Mouse (Mus musculus): ENCODE data around the gene Ccdc32. TPM values are rescaled to one million over a fixed set of nuclear protein-coding genes. Genes with fewer than 3 reads are reported as not detected.
A peak's percentile ranks its signal among the peaks of the same experiment; 100 is the strongest.

Ccdc32 gene
- polyA plus RNA-seq, 1 experiment from 2014 or later = 17.9 TPM

DNA sequence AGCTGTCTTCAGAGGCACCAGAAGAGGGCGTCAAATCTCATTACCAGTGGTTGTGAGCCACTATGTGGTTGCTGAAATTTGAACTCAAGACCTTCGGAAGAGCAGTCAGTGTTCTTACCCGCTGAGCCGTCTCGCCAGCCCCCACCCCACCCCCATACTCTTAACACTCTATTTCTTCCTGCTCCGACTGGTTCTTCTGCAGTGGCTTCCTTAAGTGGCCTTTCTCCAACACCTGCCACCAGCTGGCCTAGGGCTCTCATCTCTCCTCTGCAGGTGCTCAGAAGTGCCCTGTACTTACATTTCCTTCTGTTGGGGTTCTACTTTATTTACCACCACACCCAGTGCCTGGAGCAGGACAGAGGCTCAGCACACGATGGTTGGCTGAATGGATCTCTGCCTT, 14.2 kb downstream of the Ccdc32 start:
- Histone ChIP-seq H3K27me3 (ENCODE audit: control insufficient read depth, insufficient read depth, low read length) (no peaks in the 10 kb centered on the region), H3K36me3 (ENCODE audit: control insufficient read depth, insufficient read depth, low read length) (peaks cover 23% of the 10 kb centered on the region), H3K4me3 (ENCODE audit: control insufficient read depth in 1 of 2, insufficient read depth in 1 of 2, low read depth in 1 of 2, low read length in 2 of 2) (no peak overlapping the region), H3K9ac (ENCODE audit: low read length) (no peak overlapping the region), H3K27ac (replicated peaks in 1 of 2; ENCODE audit: control insufficient read depth in 1 of 2, insufficient read depth in 1 of 2, low read depth in 2 of 2, low read length in 2 of 2) (peak overlapping the region in 1 of 2 experiments; percentile 65; a peak in 1 of 4 replicates), H3K9me3 (ENCODE audit: control insufficient read depth, low read length) (0 out of 2 replicates have a peak, but pooled peaks cover 3% of the 10 kb centered on the region), H3K4me2 (ENCODE audit: low read length) (no peak overlapping the region), H3K4me1 (ENCODE audit: control insufficient read depth in 2 of 2, insufficient read depth in 2 of 2, low read length in 2 of 2) (peaks cover 9 to 20% of the 10 kb centered on the region in 2 experiments)
- ATAC-seq (ENCODE audit: insufficient number of reproducible peaks, insufficient read depth, low FRiP score, low read depth) = no peak
- 65% methylated on average over 7 of the region's 7 CpGs for WGBS

DNA sequence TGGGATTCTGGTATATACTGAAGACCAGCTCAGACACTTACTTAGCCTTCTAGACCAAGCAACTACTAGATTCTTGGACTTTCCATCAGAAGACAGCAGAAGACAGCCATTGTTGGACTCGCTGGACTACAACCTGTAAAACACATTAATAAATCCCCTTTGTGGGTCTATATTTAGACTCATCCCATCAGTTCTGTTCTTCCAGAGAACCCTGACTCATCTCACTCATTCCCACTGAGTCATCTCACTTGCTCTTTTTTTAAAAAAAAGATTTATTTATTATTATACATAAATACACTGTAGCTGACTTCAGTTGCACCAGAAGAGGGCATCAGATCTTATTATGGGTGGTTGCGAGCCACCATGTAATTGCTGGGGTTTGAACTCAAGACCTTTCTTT, 19.8 kb downstream of the Ccdc32 start:
- ATAC-seq (ENCODE audit: insufficient number of reproducible peaks, insufficient read depth, low FRiP score, low read depth) = no peak
- WGBS = 86% methylated on average over 2 of the region's 2 CpGs

DNA sequence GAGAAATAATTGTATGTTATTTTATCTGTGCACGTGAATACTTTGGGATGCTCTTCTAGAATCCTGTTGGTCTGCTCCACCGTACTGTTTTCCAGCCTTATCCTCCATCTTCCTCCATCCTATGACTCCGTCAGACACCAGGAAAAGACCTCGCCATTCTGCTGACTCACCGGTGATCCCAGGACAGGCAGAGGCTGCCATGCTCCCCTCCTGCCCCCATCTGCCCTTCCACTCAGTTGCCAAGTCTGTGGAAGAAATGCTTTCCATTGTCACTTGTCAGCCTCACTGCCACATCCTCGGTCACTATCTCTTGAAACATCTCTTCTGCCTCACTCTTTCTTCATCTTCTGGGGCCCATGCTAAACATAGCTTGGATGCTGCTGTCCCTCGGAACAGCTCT, 22.3 kb downstream of the Ccdc32 start:
- 69% methylated on average over 7 of the region's 7 CpGs for WGBS
- H3K4me3 ChIP-seq (ENCODE audit: control insufficient read depth in 1 of 2, insufficient read depth in 1 of 2, low read depth in 1 of 2, low read length in 2 of 2) = no peak overlapping the region
- H3K36me3 ChIP-seq (ENCODE audit: control insufficient read depth, insufficient read depth, low read length) = no peaks in the 10 kb centered on the region
- no peaks in the 10 kb centered on the region for H3K9me3 ChIP-seq (ENCODE audit: control insufficient read depth, low read length)
- no peak overlapping the region for H3K27ac ChIP-seq (replicated peaks in 1 of 2; ENCODE audit: control insufficient read depth in 1 of 2, insufficient read depth in 1 of 2, low read depth in 2 of 2, low read length in 2 of 2)
- H3K9ac ChIP-seq (ENCODE audit: low read length) = no peak overlapping the region
- ATAC-seq (ENCODE audit: insufficient number of reproducible peaks, insufficient read depth, low FRiP score, low read depth) = no peak
- no peaks in the 10 kb centered on the region for H3K27me3 ChIP-seq (ENCODE audit: control insufficient read depth, insufficient read depth, low read length)
- H3K4me2 ChIP-seq (ENCODE audit: low read length) = no peak overlapping the region
- H3K4me1 ChIP-seq (ENCODE audit: control insufficient read depth in 2 of 2, insufficient read depth in 2 of 2, low read length in 2 of 2) = no peaks in the 10 kb centered on the region

More for the DNA sequence above, 19.8 kb downstream of the Ccdc32 start:
- no peaks in the 10 kb centered on the region for H3K9me3 ChIP-seq (ENCODE audit: control insufficient read depth, low read length)
- H3K4me2 ChIP-seq (ENCODE audit: low read length) = no peak overlapping the region
- no peaks in the 10 kb centered on the region for H3K36me3 ChIP-seq (ENCODE audit: control insufficient read depth, insufficient read depth, low read length)
- no peak overlapping the region for H3K4me3 ChIP-seq (ENCODE audit: control insufficient read depth in 1 of 2, insufficient read depth in 1 of 2, low read depth in 1 of 2, low read length in 2 of 2)
- no peak overlapping the region for H3K27ac ChIP-seq (replicated peaks in 1 of 2; ENCODE audit: control insufficient read depth in 1 of 2, insufficient read depth in 1 of 2, low read depth in 2 of 2, low read length in 2 of 2)
- H3K9ac ChIP-seq (ENCODE audit: low read length) = no peak overlapping the region
- H3K4me1 ChIP-seq (ENCODE audit: control insufficient read depth in 2 of 2, insufficient read depth in 2 of 2, low read length in 2 of 2) = no peaks in the 10 kb centered on the region
- no peaks in the 10 kb centered on the region for H3K27me3 ChIP-seq (ENCODE audit: control insufficient read depth, insufficient read depth, low read length)

DNA sequence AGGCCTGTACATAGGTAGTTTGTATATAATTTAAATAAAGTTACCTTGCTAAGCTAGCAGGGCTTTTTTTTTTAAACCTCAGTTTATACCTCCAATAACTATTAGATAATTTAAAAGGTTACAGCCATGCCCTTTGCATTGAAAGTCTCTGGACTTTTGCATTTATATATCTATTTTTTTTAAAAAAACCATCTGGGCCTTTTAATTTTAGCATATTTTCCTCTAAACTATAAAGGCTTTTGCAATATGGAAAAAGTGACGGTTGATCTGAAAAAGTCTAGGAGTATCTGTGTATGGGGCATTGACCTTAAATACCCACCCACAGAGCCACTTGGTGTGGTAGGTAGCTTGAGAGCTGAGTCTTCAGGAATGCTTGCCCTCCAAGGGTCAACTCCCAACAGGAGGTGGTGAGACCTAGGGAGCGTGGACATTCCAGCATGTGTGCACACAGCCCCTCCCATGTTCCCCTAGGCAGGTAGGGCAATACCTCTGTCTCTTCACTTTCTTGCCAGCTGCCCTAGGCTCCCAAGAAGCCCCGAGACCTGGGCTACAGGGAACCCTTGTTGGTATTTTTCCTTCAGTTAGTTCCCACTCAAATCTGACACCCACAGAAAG, 30.1 kb downstream of the Ccdc32 start:
- Histone ChIP-seq H3K36me3 (ENCODE audit: control insufficient read depth, insufficient read depth, low read length) (no peaks in the 10 kb centered on the region), H3K27me3 (ENCODE audit: control insufficient read depth, insufficient read depth, low read length) (peaks cover 8% of the 10 kb centered on the region), H3K27ac (replicated peaks in 1 of 2; ENCODE audit: control insufficient read depth in 1 of 2, insufficient read depth in 1 of 2, low read depth in 2 of 2, low read length in 2 of 2) (no peak overlapping the region), H3K4me1 (ENCODE audit: control insufficient read depth in 2 of 2, insufficient read depth in 2 of 2, low read length in 2 of 2) (no peaks in the 10 kb centered on the region), H3K4me3 (ENCODE audit: control insufficient read depth in 1 of 2, insufficient read depth in 1 of 2, low read depth in 1 of 2, low read length in 2 of 2) (no peak overlapping the region), H3K9ac (ENCODE audit: low read length) (no peak overlapping the region), H3K4me2 (ENCODE audit: low read length) (no peak overlapping the region), H3K9me3 (ENCODE audit: control insufficient read depth, low read length) (no peaks in the 10 kb centered on the region)
- 76% methylated on average over 3 of the region's 3 CpGs for WGBS
- no peak for ATAC-seq (ENCODE audit: insufficient number of reproducible peaks, insufficient read depth, low FRiP score, low read depth)

DNA sequence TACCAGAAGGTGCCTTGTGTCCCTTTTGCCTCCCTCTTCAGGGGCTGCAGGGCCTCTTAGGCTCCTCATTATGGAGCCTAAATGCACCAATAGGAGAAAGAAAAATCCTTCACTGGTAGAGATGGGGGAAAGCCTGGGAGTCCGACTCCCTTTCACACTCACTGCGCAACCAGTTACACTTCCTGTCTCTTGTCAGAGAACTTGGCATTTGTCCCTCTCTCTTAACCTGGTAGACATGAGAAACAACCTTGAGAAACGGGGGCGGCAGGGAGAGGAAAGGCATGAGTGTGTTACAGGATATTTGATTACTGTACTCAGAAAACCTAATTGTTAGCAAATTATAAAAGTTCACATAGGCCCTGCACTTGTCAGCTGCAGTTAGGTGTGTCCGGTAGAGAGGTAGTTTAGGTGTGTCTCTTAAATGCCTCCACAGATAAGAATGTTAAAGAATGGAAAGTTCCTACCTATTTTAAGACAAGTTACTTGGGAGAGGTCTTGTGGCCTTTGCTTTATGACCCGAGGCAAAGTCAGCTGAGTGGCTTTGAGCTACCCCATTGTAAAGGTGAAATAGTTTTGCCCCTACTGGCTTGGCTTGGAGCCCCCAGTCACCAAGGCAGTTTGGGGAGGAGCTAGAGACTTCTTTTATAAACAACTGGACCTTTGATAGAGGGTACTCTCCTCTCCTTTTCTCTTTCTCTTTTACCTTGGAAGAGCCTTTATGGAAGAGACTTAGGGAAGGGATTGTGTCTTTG, 30.9 kb downstream of the Ccdc32 start:
- 53% methylated on average over 6 of the region's 6 CpGs for WGBS
- Histone ChIP-seq H3K27me3 (ENCODE audit: control insufficient read depth, insufficient read depth, low read length) (peaks cover 8% of the 10 kb centered on the region), H3K4me3 (ENCODE audit: control insufficient read depth in 1 of 2, insufficient read depth in 1 of 2, low read depth in 1 of 2, low read length in 2 of 2) (no peak overlapping the region), H3K27ac (replicated peaks in 1 of 2; ENCODE audit: control insufficient read depth in 1 of 2, insufficient read depth in 1 of 2, low read depth in 2 of 2, low read length in 2 of 2) (no peak overlapping the region), H3K9me3 (ENCODE audit: control insufficient read depth, low read length) (no peaks in the 10 kb centered on the region), H3K4me2 (ENCODE audit: low read length) (no peak overlapping the region), H3K36me3 (ENCODE audit: control insufficient read depth, insufficient read depth, low read length) (no peaks in the 10 kb centered on the region), H3K9ac (ENCODE audit: low read length) (no peak overlapping the region), H3K4me1 (ENCODE audit: control insufficient read depth in 2 of 2, insufficient read depth in 2 of 2, low read length in 2 of 2) (no peaks in the 10 kb centered on the region)
- ATAC-seq (ENCODE audit: insufficient number of reproducible peaks, insufficient read depth, low FRiP score, low read depth) = no peak

DNA sequence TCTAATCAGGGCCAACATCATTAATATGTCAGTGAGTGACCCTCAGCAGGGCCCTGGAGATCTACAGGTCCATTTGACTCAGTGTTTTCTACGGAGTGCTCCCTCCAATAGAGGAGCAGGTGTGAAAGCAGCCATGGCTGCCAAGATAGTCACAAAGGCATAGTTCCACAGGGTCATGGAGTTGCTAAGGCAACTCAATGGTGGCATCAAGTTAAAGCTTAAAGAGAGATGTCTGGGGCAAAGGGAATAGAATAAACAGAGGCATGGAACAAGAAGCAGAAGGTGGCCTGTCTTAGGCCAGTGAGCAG, 32.4 kb downstream of the Ccdc32 start:
- Histone ChIP-seq H3K4me1 (ENCODE audit: control insufficient read depth in 2 of 2, insufficient read depth in 2 of 2, low read length in 2 of 2) (no peaks in the 10 kb centered on the region), H3K36me3 (ENCODE audit: control insufficient read depth, insufficient read depth, low read length) (no peaks in the 10 kb centered on the region), H3K27me3 (ENCODE audit: control insufficient read depth, insufficient read depth, low read length) (peaks cover 8% of the 10 kb centered on the region), H3K9ac (ENCODE audit: low read length) (no peak overlapping the region), H3K4me2 (ENCODE audit: low read length) (no peak overlapping the region), H3K4me3 (ENCODE audit: control insufficient read depth in 1 of 2, insufficient read depth in 1 of 2, low read depth in 1 of 2, low read length in 2 of 2) (no peak overlapping the region), H3K27ac (replicated peaks in 1 of 2; ENCODE audit: control insufficient read depth in 1 of 2, insufficient read depth in 1 of 2, low read depth in 2 of 2, low read length in 2 of 2) (no peak overlapping the region), H3K9me3 (ENCODE audit: control insufficient read depth, low read length) (no peaks in the 10 kb centered on the region)
- no peak for ATAC-seq (ENCODE audit: insufficient number of reproducible peaks, insufficient read depth, low FRiP score, low read depth)
- WGBS = 61% methylated on average over 1 of the region's 1 CpGs

DNA sequence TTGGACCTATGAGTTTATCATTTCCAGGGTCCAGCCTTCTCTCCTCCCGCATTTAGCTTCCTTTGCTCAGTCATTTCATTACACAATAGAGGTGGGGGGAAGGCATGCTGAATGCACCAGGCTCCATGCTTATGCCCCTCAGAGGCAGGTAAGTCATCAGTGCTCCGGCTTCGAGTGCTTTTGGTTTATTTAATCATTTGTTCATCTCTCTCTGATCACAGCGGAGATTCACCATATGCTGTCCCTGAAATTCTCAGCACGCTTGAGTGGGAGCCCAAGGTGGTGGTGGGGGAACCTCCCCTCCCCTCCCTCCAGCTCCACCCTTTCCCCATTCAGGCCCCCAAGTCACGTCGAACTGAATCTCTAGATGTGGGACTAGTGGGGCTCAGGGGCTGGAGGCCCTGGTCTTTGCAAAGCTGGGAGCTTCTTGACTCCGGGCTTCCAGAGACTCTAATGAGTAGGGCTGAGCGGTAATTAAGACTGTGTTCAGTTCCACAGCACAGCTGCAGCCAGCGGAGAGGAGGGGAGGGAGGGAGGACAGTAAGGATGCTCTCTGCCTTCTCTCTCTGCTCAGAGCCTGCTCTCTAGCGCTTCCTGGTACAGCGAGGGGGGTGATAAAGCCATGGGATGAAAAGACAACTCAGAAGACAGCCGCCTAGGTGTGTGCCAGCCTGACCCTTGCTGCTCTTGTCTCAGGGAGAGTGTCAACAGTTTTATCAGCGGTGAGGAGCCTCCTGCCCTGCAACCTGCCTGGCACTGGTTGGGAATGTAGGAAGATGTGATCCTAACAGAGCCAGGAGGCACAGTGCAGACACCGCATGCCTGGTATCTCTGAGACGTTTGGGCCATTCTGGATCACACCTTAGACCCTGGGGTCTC, 33.0 kb downstream of the Ccdc32 start:
- Histone ChIP-seq H3K4me2 (ENCODE audit: low read length) (no peak overlapping the region), H3K27ac (replicated peaks in 1 of 2; ENCODE audit: control insufficient read depth in 1 of 2, insufficient read depth in 1 of 2, low read depth in 2 of 2, low read length in 2 of 2) (no peak overlapping the region), H3K4me1 (ENCODE audit: control insufficient read depth in 2 of 2, insufficient read depth in 2 of 2, low read length in 2 of 2) (no peaks in the 10 kb centered on the region), H3K27me3 (ENCODE audit: control insufficient read depth, insufficient read depth, low read length) (peaks cover 8% of the 10 kb centered on the region), H3K9ac (ENCODE audit: low read length) (no peak overlapping the region), H3K4me3 (ENCODE audit: control insufficient read depth in 1 of 2, insufficient read depth in 1 of 2, low read depth in 1 of 2, low read length in 2 of 2) (no peak overlapping the region), H3K36me3 (ENCODE audit: control insufficient read depth, insufficient read depth, low read length) (no peaks in the 10 kb centered on the region), H3K9me3 (ENCODE audit: control insufficient read depth, low read length) (no peaks in the 10 kb centered on the region)
- WGBS = 44% methylated on average over 16 of the region's 16 CpGs
- no peak for ATAC-seq (ENCODE audit: insufficient number of reproducible peaks, insufficient read depth, low FRiP score, low read depth)

Measured in heart, embryonic 14.5 days (tissue).